Mouse (Mus musculus) bone marrow, adult 2 months (tissue): ENCODE data around the gene Reps1.

ENCODE experiments used
- CTCF ChIP-seq: fragments of 200-500 bp; IDR thresholded peaks from 2 replicates; pipeline ENCODE4 v1.5.1; 2011; ENCODE audit warnings: low read length, control low read depth; ENCODE audit not compliant: control insufficient read depth, insufficient read depth
- POLR2A ChIP-seq: fragments of 200-500 bp; IDR thresholded peaks from 2 replicates; pipeline ENCODE4 v1.6.1; 2011; ENCODE audit warnings: low read depth, mild to moderate bottlenecking, control low read depth, low read length, borderline replicate concordance; ENCODE audit not compliant: control insufficient read depth

GRCm38 (mm10) chr10:18021576-18022311 is 33.9 kb upstream of the Reps1 start:
- TF ChIP-seq CTCF (no peak), POLR2A (no peak)
